Mouse (Mus musculus) heart, embryonic 13.5 days (tissue): ENCODE data around the gene Tatdn3. TPM values are rescaled to one million over a fixed set of nuclear protein-coding genes. Genes with fewer than 3 reads are reported as not detected.
"Not testable (repeated sequence)": the region's sequence is repeated elsewhere in the genome, so short reads cannot be mapped to it uniquely, and the experiment has no call there.

ENCODE experiments used
- ATAC-seq: fragments of 200-750 bp; cut with Nextera tagmentation; 2 replicates; pipeline ENCODE4 v1.8.0; 2017; ENCODE audit warnings: moderate TSS enrichment; ENCODE audit not compliant: insufficient number of reproducible peaks, low FRiP score, low TSS enrichment; ENCODE audit errors: extremely low read depth
- H3K27ac ChIP-seq: fragments of 300-500 bp; sonication (generic); replicated peaks from 2 replicates; pipeline ENCODE4 v1.5.1; 2015; ENCODE audit warnings: moderate library complexity, mild to moderate bottlenecking, inconsistent platforms
- H3K27me3 ChIP-seq: fragments of 300-500 bp; sonication (generic); replicated peaks from 2 replicates; pipeline ENCODE4 v1.6.1; 2015; ENCODE audit warnings: mild to moderate bottlenecking, inconsistent platforms
- H3K36me3 ChIP-seq: fragments of 300-500 bp; sonication (generic); 2 replicates; pipeline ENCODE4 v1.6.1; 2015; ENCODE audit warnings: mild to moderate bottlenecking, inconsistent platforms
- H3K4me1 ChIP-seq: fragments of 300-500 bp; sonication (generic); 2 replicates; pipeline ENCODE4 v1.6.1; 2015; ENCODE audit warnings: inconsistent platforms
- H3K4me2 ChIP-seq: fragments of 300-500 bp; sonication (generic); 2 replicates; pipeline ENCODE4 v1.6.1; 2015; ENCODE audit warnings: inconsistent platforms, mild to moderate bottlenecking, moderate library complexity
- H3K4me3 ChIP-seq: fragments of 300-500 bp; sonication (generic); 2 replicates; pipeline ENCODE4 v1.5.1; 2015; ENCODE audit warnings: moderate library complexity, mild to moderate bottlenecking, inconsistent platforms
- H3K9ac ChIP-seq: fragments of 300-500 bp; sonication (generic); 2 replicates; pipeline ENCODE4 v1.6.1; 2015; ENCODE audit warnings: inconsistent platforms, mild to moderate bottlenecking, moderate library complexity
- H3K9me3 ChIP-seq: fragments of 300-500 bp; sonication (generic); 2 replicates; pipeline ENCODE4 v1.6.1; 2016; ENCODE audit warnings: inconsistent platforms
- WGBS: fragments of 180-500 bp; shearing (Covaris S2); methylation state at CpG from one replicate; pipeline ENCODE4 v1.1.7; 2015; ENCODE audit warnings: mixed read lengths; 5-methylcytosine and 5-hydroxymethylcytosine counted together
- polyA plus RNA-seq: library from polyadenylated mRNA; unstranded; fragments of >200 nt; fragmentation: Nextera tagmentation; extraction: Ambion mirVana; gene quantifications from 2 replicates; pipeline ENCODE4 v1.2.1, GENCODE M21; 2015

Tatdn3 gene
- polyA plus RNA-seq, 1 experiment from 2014 or later, result 15.8 TPM

DNA sequence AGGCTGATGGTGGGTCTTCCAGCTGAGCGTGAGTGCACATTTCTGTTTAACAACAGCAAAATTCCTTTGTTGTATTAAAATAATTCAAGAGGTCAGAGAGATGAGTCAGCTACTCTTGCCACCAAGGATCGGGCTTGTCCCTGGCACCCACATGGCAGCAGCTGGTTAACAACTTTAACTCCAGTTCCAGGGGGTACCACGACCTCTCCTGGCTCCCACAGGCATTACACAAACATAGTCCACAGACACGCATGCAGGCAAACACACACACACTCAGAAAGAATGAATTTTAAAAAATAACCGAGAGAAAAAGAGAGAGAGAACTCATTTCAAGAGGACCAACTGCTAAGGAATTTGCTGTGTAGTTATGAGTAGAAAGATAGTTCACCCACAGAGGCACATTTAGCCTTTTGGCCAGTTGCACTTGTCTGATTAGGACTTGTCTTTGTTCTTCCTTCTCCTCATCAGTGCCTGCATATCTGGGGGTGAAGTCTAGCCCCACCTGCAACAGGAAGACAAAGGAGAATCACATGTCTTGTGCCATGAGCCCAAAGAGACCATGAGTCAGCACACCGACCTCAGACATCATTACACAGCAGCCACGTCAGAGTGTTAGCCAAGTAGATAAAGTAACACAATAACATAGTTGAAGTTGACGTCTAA, 7.7 kb downstream of the Tatdn3 start:
- no peak overlapping the region for H3K9ac ChIP-seq
- H3K27me3 ChIP-seq, result no peaks in the 10 kb centered on the region
- peaks cover 22% of the 10 kb centered on the region; the same call in 1 of the 2 replicates for H3K36me3 ChIP-seq
- 59% methylated on average over 8 of the region's 8 CpGs for WGBS
- H3K4me1 ChIP-seq, result peaks cover 7% of the 10 kb centered on the region
- H3K4me3 ChIP-seq, result no peak overlapping the region
- H3K4me2 ChIP-seq, result peak overlapping the region; percentile 37; the same call in 1 of the 2 replicates
- no peaks in the 10 kb centered on the region for H3K9me3 ChIP-seq
- H3K27ac ChIP-seq, result peak overlapping the region; percentile 68
- peak; percentile 85; the same call in 1 of the 2 replicates for ATAC-seq

DNA sequence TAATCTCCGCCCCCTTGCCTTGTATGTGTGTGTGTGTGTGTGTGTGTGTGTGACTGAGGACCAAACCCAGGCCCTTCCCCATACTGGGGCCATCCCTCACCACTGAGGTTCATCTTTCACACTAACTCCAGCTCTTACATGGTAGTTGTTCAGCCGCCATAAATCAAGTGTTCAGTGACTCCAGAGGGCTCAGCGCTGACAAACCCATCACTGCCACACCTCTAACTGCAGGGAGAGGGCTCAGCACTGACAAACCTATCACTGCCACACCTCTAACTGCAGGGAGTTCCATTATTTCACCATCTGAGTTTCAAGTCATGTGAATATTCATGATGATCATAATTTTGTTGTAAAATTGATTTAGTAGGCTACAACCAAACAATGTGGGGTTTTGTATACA, 9.2 kb downstream of the Tatdn3 start:
- H3K4me1 ChIP-seq, result peaks cover 7% of the 10 kb centered on the region
- H3K36me3 ChIP-seq, result peaks cover 22% of the 10 kb centered on the region; the same call in 1 of the 2 replicates
- H3K27ac ChIP-seq, result no peak overlapping the region
- no peak overlapping the region for H3K9ac ChIP-seq
- 54% methylated on average over 3 of the region's 3 CpGs for WGBS
- H3K4me3 ChIP-seq, result no peak overlapping the region
- no peaks in the 10 kb centered on the region for H3K9me3 ChIP-seq
- H3K27me3 ChIP-seq, result no peaks in the 10 kb centered on the region
- no peak overlapping the region for H3K4me2 ChIP-seq
- peak; percentile 17; the same call in 1 of the 2 replicates for ATAC-seq

DNA sequence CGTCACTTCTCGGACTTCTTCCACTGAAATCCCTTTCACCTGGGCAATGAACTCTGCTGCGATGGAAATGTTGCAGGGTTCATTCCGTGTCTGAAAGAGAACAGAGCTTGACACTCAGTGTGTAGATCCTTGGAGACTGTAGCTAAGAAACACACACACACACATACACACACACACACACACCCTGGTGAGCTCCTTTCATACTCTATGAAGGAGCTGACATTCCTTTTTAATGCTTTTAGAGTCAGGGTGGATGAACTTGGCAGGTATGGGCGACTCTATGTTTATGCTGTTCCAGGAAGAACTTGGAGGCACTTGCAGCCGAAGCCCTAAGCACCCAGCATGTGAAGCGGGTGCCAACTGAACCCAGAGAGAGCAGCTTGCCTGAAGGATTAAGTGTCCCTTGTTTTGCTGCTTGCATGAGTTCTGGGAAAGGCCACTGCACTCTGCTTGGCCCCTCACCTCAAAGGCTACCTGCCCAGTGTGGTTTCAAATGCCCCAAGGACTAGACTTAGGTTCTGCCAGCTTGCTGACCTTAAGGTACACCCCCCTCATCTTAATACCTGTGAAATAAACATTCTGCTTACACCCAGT, 16.4 kb downstream of the Tatdn3 start:
- Histone ChIP-seq H3K9me3 (no peaks in the 10 kb centered on the region), H3K9ac (no peak overlapping the region), H3K4me2 (no peak overlapping the region), H3K27ac (no peak overlapping the region), H3K27me3 (no peaks in the 10 kb centered on the region), H3K4me3 (no peak overlapping the region), H3K4me1 (no peaks in the 10 kb centered on the region), H3K36me3 (peaks cover 3% of the 10 kb centered on the region; the same call in 1 of the 2 replicates)
- ATAC-seq, result no peak
- 64% methylated on average over 7 of the region's 7 CpGs for WGBS

DNA sequence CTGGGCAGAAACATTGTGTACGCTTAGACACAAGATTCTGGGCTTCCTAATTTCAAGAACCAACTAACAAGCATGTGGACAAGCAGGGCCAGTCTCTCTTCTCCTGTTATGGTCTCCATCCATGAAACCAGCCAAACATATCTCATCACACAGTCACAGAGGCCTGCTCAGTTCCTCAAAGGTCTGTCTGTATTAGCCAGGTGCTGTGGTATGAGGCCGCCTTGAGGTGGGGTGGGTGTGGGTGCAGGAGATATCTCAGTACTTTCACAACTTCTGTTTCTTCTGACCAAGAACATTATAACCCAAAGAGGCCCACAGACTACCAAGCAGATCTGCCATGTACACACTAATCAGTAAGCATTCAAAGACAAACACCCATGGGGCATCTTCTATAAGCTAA, 17.5 kb downstream of the Tatdn3 start:
- 89% methylated on average over 2 of the region's 2 CpGs for WGBS
- H3K4me1 ChIP-seq, result no peaks in the 10 kb centered on the region
- no peak overlapping the region for H3K4me3 ChIP-seq
- no peaks in the 10 kb centered on the region for H3K9me3 ChIP-seq
- no peak overlapping the region for H3K4me2 ChIP-seq
- H3K9ac ChIP-seq, result no peak overlapping the region
- H3K27ac ChIP-seq, result no peak overlapping the region
- peaks cover 3% of the 10 kb centered on the region; the same call in 1 of the 2 replicates for H3K36me3 ChIP-seq
- no peaks in the 10 kb centered on the region for H3K27me3 ChIP-seq
- ATAC-seq, result no peak

DNA sequence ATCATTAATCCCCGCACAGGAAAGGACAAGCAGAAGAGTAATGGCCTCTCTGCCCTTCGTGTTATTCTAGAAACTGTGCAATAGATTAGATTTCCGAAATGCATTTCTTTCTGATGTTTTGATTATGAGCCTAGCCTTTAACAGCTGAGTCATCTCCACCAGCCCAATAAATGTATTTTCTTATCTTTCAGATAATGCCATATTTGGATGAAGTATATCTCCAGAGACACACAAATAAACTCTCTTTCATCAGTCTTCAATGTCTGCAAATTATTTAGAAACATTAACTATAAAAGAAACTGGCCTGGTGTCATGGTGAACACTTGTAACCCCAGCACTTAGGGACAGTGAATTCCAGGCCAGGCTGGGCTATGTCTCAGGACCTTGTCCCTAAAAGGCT, 20.0 kb downstream of the Tatdn3 start:
- no peak for ATAC-seq
- WGBS, result 60% methylated on average over 3 of the region's 3 CpGs
- Histone ChIP-seq H3K36me3 (no peaks in the 10 kb centered on the region), H3K4me1 (no peaks in the 10 kb centered on the region), H3K27me3 (no peaks in the 10 kb centered on the region), H3K9me3 (no peaks in the 10 kb centered on the region), H3K27ac (no peak overlapping the region), H3K4me2 (no peak overlapping the region), H3K4me3 (no peak overlapping the region), H3K9ac (no peak overlapping the region)

DNA sequence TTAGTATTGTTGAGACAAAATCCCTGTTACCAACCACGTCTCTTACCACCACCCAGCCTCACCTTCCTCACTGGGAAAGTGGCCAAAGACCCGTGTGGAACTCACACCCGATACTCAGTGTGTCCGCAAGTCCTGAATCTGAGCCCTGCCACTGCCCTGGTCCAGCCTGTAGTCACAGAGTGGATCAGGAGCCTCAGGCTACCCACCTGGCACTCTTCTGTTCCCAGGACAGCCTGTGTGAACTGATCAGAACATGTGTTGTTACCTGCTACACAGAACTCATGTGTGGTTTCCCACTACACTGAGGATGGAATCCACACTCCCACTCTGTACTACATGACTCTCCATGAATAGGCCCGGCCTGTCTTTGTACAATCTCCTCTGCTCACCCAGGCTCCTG, 20.6 kb downstream of the Tatdn3 start:
- ATAC-seq, result no peak
- no peaks in the 10 kb centered on the region for H3K9me3 ChIP-seq
- H3K4me1 ChIP-seq, result no peaks in the 10 kb centered on the region
- H3K27ac ChIP-seq, result no peak overlapping the region
- WGBS, result 75% methylated on average over 5 of the region's 5 CpGs
- H3K36me3 ChIP-seq, result no peaks in the 10 kb centered on the region
- H3K4me2 ChIP-seq, result no peak overlapping the region
- H3K27me3 ChIP-seq, result no peaks in the 10 kb centered on the region
- no peak overlapping the region for H3K4me3 ChIP-seq
- H3K9ac ChIP-seq, result no peak overlapping the region

DNA sequence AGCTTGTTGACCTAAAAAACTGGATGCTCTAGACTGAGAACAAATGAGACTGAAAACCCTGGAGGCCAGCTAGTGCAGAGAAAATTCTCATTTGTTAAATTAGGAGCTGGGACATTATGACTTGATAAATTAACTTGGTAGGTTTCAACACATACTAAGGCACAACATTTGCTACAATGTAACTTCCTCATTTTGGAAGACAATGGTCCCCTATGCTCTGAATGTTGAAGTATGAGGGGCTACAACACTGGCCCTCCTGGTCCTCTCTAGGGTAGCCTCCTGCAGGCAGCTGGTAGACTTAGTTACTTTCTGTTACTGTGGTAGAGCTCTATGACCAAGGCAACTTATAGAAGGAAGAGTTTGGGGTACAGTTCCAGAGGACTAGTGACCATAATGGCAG, 21.4 kb downstream of the Tatdn3 start:
- no peak overlapping the region for H3K27ac ChIP-seq
- no peaks in the 10 kb centered on the region for H3K4me1 ChIP-seq
- H3K27me3 ChIP-seq, result no peaks in the 10 kb centered on the region
- H3K4me2 ChIP-seq, result no peak overlapping the region
- H3K36me3 ChIP-seq, result no peaks in the 10 kb centered on the region
- H3K4me3 ChIP-seq, result no peak overlapping the region
- H3K9ac ChIP-seq, result no peak overlapping the region
- no peaks in the 10 kb centered on the region for H3K9me3 ChIP-seq
- no peak for ATAC-seq

DNA sequence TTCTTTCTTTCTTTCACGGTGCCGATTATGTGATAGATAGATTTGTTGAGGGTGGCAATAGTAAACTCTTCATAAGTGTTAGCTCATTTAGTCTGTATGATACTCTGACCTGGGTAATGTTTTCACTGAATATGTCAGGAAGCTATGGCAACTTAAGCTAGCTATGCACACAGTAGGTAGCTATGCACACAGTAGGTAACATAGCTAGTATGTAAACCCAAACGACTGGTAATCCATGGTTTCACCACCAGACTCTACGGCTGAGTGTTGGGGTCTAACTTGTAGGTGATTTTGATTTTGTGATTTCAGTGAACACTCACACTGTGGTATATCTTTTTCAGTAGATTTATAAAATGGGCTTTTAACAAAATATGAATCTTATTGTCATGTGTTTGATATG, 24.7 kb downstream of the Tatdn3 start:
- H3K36me3 ChIP-seq, result no peaks in the 10 kb centered on the region
- ATAC-seq, result no peak
- no peaks in the 10 kb centered on the region for H3K9me3 ChIP-seq
- H3K4me1 ChIP-seq, result no peaks in the 10 kb centered on the region
- H3K9ac ChIP-seq, result no peak overlapping the region
- H3K27me3 ChIP-seq, result peaks cover 4% of the 10 kb centered on the region; the same call in 1 of the 2 replicates
- no peak overlapping the region for H3K4me3 ChIP-seq
- WGBS, result 86% methylated on average over 4 of the region's 4 CpGs
- H3K27ac ChIP-seq, result no peak overlapping the region
- H3K4me2 ChIP-seq, result no peak overlapping the region

DNA sequence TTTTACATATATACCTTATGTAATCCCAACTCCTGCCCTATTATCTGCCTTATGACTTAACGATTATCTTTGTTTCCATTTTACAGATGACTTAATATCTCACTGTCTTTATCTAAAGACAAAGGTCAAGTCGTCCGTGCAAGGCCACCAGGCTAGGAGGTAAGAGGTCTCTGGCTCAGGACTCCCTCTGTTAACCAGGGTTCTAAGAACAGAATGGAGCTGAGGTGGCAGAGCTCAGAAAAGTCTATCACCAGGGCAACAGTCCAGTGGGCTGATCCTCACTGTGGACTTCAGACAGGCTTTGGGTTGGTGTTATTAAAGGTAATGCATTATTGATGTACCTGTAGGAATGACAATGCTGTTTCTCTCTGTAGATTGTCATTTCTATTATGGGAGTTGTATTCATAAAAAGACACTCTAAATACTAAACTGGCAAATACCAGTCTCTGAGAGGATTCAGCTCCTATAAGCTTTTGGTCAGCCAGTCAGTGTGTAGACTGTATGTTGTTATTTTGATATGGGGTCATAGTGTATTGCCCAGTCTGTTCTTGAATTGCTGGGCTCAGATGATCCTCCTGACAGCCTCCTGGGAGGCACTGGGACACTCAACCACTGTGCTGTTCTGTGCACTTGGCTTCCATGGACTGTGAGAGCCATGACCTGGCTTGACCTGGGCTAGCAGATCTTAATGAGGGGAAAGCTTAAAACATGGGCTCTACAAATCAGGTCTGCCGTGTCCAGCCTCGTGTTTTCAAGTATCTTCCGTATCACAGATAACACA, 26.0 kb downstream of the Tatdn3 start, which contains the start of gene Spata45:
TSS of gene Spata45 (plus strand) at position 86 of the 781 bp plus-strand sequence.
- peaks cover 4% of the 10 kb centered on the region; the same call in 1 of the 2 replicates for H3K27me3 ChIP-seq
- 57% methylated on average over 6 of the region's 6 CpGs for WGBS

DNA sequence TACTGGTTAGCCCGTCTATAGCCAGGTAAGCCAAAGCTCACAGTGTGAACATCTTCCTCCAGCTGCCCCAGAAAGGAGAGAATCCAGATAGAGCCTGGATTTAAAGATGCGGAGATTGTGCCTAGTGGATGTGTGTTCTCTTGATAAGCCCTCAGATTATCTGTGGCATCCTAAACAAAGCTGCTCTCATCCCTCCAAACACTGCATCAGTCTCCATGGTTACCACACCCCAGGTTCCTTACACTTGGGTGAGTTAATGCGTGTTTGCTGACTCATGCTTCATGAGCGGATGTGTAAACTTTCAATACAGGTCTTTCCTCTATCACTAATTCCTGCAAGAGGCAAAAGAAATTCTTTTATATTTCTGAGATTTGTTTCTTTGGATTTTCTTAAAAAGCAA, 27.1 kb downstream of the Tatdn3 start:
- WGBS, result 37% methylated on average over 4 of the region's 4 CpGs
- no peaks in the 10 kb centered on the region for H3K9me3 ChIP-seq
- no peak for ATAC-seq

More for the DNA sequence above, 26.0 kb downstream of the Tatdn3 start, which contains the start of gene Spata45:
- no peak for ATAC-seq
- H3K4me2 ChIP-seq, result no peak within 1 kb of the TSS
- H3K9me3 ChIP-seq, result no peaks in the 10 kb centered on the region
- H3K36me3 ChIP-seq, result no peaks in the 10 kb centered on the region
- H3K4me3 ChIP-seq, result no peak within 1 kb of the TSS
- H3K9ac ChIP-seq, result no peak within 1 kb of the TSS
- no peak within 1 kb of the TSS for H3K27ac ChIP-seq
- no peaks in the 10 kb centered on the region for H3K4me1 ChIP-seq

DNA sequence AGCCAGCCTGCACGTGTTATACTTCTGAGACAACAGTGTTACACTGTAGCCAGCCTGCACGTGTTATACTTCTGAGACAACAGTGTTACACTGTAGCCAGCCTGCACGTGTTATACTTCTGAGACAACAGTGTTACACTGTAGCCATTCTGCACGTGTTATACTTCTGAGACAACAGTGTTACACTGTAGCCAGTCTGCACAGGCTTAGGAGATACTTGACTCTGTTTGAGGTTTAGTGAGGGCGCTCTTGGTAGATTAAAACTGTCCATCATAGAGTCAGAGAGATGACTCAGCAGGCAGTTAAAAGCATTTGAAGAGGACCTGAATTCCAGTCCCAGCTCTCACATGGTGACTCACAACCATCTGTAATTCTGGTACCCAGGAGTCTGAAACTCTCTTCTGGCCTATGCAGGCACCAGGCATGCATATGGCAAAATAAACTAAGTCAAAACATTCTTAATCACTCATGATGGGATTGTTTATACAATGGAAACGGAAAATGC, 31.8 kb downstream of the Tatdn3 start:
- not testable (repeated sequence) for H3K4me2 ChIP-seq, ATAC-seq, H3K9ac ChIP-seq, H3K27me3 ChIP-seq, H3K36me3 ChIP-seq, H3K27ac ChIP-seq, H3K4me3 ChIP-seq, H3K9me3 ChIP-seq
- WGBS, result 65% methylated on average over 6 of the region's 6 CpGs
- H3K4me1 ChIP-seq, result peaks cover 14% of the 10 kb centered on the region

More for the DNA sequence above, 27.1 kb downstream of the Tatdn3 start:
- Histone ChIP-seq H3K36me3 (no peaks in the 10 kb centered on the region), H3K4me3 (no peak overlapping the region), H3K27me3 (peaks cover 4% of the 10 kb centered on the region; the same call in 1 of the 2 replicates), H3K4me1 (peaks cover 5% of the 10 kb centered on the region; the same call in 1 of the 2 replicates), H3K9ac (no peak overlapping the region), H3K27ac (no peak overlapping the region), H3K4me2 (no peak overlapping the region)
